Mouse (Mus musculus) kidney, postnatal 0 days (tissue): ENCODE measurements around the gene Ccsap. TPM values are rescaled to one million over a fixed set of nuclear protein-coding genes. Genes with fewer than 3 reads are reported as not detected.
"Not testable (repeated sequence)": the region's sequence is repeated elsewhere in the genome, so short reads cannot be mapped to it uniquely, and the experiment has no call there.

Experiments used
- ATAC-seq: fragments of 200-750 bp; cut with Nextera tagmentation; replicated peaks from 2 replicates; pipeline ENCODE4 v1.8.0; 2017; ENCODE audit warnings: low read depth, moderate number of reproducible peaks, moderate TSS enrichment, moderate library complexity; ENCODE audit not compliant: low FRiP score
- DNase-seq: peaks from one replicate; pipeline ENCODE4 v3.0.0-alpha.2; 2016; ENCODE audit warnings: low spot score
- H3K27ac ChIP-seq: fragments of 300-500 bp; sonication (generic); 2 replicates; pipeline ENCODE4 v1.5.1; 2014; ENCODE audit warnings: mild to moderate bottlenecking
- H3K27me3 ChIP-seq: fragments of 300-500 bp; sonication (generic); 2 replicates; pipeline ENCODE4 v1.6.1; 2014; ENCODE audit warnings: low read length, mixed read lengths; ENCODE audit not compliant: insufficient read depth
- H3K36me3 ChIP-seq: fragments of 300-500 bp; sonication (generic); 2 replicates; pipeline ENCODE4 v1.6.1; 2014; ENCODE audit warnings: low read length, mixed read lengths; ENCODE audit not compliant: insufficient read depth
- H3K4me1 ChIP-seq: fragments of 300-500 bp; sonication (generic); replicated peaks from 2 replicates; pipeline ENCODE4 v1.6.1; 2014; ENCODE audit warnings: antibody characterized with exemption, low read length, mixed read lengths; ENCODE audit not compliant: insufficient read depth
- H3K4me2 ChIP-seq: fragments of 300-500 bp; sonication (generic); 2 replicates; pipeline ENCODE4 v1.6.1; 2014; ENCODE audit warnings: mild to moderate bottlenecking, low read length, moderate library complexity, mixed read lengths
- H3K4me3 ChIP-seq: fragments of 300-500 bp; sonication (generic); replicated peaks from 2 replicates; pipeline ENCODE4 v1.5.1; 2014; ENCODE audit warnings: low read depth, low read length
- H3K9ac ChIP-seq: fragments of 300-500 bp; sonication (generic); 2 replicates; pipeline ENCODE4 v1.6.1; 2014; ENCODE audit warnings: low read depth, low read length
- H3K9me3 ChIP-seq: fragments of 300-500 bp; sonication (generic); replicated peaks from 2 replicates; pipeline ENCODE4 v1.6.1; 2016; ENCODE audit warnings: low read length, inconsistent platforms, mixed read lengths
- CTCF ChIP-seq: IDR thresholded peaks from 2 replicates; pipeline ENCODE4 v1.5.1; 2016; ENCODE audit warnings: antibody characterized with exemption, low read depth, mild to moderate bottlenecking, moderate library complexity
- WGBS: fragments of 180-500 bp; shearing (Covaris S2); extraction: QIAGEN DNeasy Blood & Tissue Kit; methylation state at CpG from one replicate; pipeline ENCODE4 v1.1.7; 2014; 5-methylcytosine and 5-hydroxymethylcytosine counted together
- polyA plus RNA-seq: library from polyadenylated mRNA; unstranded; fragments of >200 nt; fragmentation: Nextera tagmentation; extraction: Ambion mirVana; gene quantifications from 2 replicates; pipeline ENCODE4 v1.2.1, GENCODE M21; 2015

Gene Ccsap
- polyA plus RNA-seq, 1 experiment from 2014 or later: 1.8 TPM

GRCm38 (mm10) chr8:123812227-123812626 is 47.8 kb downstream of the Ccsap start:
- no peak overlapping the region for H3K27ac ChIP-seq
- peaks cover 6% of the 10 kb centered on the region for H3K4me1 ChIP-seq
- DNase-seq: no peak
- WGBS: 86% methylated on average over 5 of the region's 5 CpGs
- H3K27me3 ChIP-seq: no peaks in the 10 kb centered on the region
- H3K36me3 ChIP-seq: no peaks in the 10 kb centered on the region
- no peak overlapping the region for H3K4me2 ChIP-seq
- H3K9ac ChIP-seq: no peak overlapping the region
- TF ChIP-seq CTCF: no peak
- no peaks in the 10 kb centered on the region for H3K9me3 ChIP-seq
- ATAC-seq: no peak
- no peak overlapping the region for H3K4me3 ChIP-seq

- WGBS: 86% methylated on average over 4 of the region's 4 CpGs
- ATAC-seq, H3K27ac ChIP-seq, H3K4me2 ChIP-seq, H3K36me3 ChIP-seq, DNase-seq, H3K4me3 ChIP-seq, H3K9ac ChIP-seq, H3K27me3 ChIP-seq, H3K9me3 ChIP-seq: not testable (repeated sequence)
- H3K4me1 ChIP-seq: peaks cover 14% of the 10 kb centered on the region
Measured at GRCm38 (mm10) chr8:123809342-123809741, 50.7 kb downstream of the Ccsap start.

GRCm38 (mm10) chr8:123808671-123809070 is 51.3 kb downstream of the Ccsap start:
- H3K36me3 ChIP-seq: no peaks in the 10 kb centered on the region
- 81% methylated on average over 7 of the region's 7 CpGs for WGBS
- no peak overlapping the region for H3K4me2 ChIP-seq
- no peak overlapping the region for H3K4me3 ChIP-seq
- ATAC-seq (no peak), DNase-seq (no peak)
- no peak overlapping the region for H3K27ac ChIP-seq
- no peaks in the 10 kb centered on the region for H3K9me3 ChIP-seq
- no peaks in the 10 kb centered on the region for H3K27me3 ChIP-seq
- H3K9ac ChIP-seq: no peak overlapping the region
- no peak for TF ChIP-seq CTCF
- H3K4me1 ChIP-seq: peaks cover 14% of the 10 kb centered on the region

- H3K4me3 ChIP-seq: no peak overlapping the region
- 69% methylated on average over 6 of the region's 6 CpGs for WGBS
- H3K27ac ChIP-seq: 0 out of 2 replicates have a peak overlapping the region, but pooled peaks have one; percentile 72
Measured at GRCm38 (mm10) chr8:123807852-123808573, 52.0 kb downstream of the Ccsap start.

GRCm38 (mm10) chr8:123807024-123807431 is 53.0 kb downstream of the Ccsap start:
- H3K9ac ChIP-seq: peak overlapping the region; percentile 35; the same call in 1 of the 2 replicates
- peak; percentile 40 for DNase-seq
- peak; percentile 58; the same call in 1 of the 2 replicates for ATAC-seq
- peak overlapping the region; percentile 85 for H3K4me3 ChIP-seq
- H3K36me3 ChIP-seq: no peaks in the 10 kb centered on the region
- peak; percentile 17; the same call in 1 of the 2 replicates for TF ChIP-seq CTCF
- 7% methylated on average over 14 of the region's 14 CpGs for WGBS
- H3K9me3 ChIP-seq: no peaks in the 10 kb centered on the region
- H3K4me1 ChIP-seq: peaks cover 14% of the 10 kb centered on the region
- 0 out of 2 replicates have a peak overlapping the region, but pooled peaks have one; percentile 72 for H3K27ac ChIP-seq
- H3K27me3 ChIP-seq: no peaks in the 10 kb centered on the region
- H3K4me2 ChIP-seq: peak overlapping the region; percentile 76

More at GRCm38 (mm10) chr8:123807852-123808573, 52.0 kb downstream of the Ccsap start:
- Histone ChIP-seq H3K27me3 (no peaks in the 10 kb centered on the region), H3K9me3 (no peaks in the 10 kb centered on the region), H3K4me2 (peak overlapping the region; percentile 76), H3K4me1 (peaks cover 14% of the 10 kb centered on the region), H3K9ac (0 out of 2 replicates have a peak overlapping the region, but pooled peaks have one; percentile 35), H3K36me3 (no peaks in the 10 kb centered on the region)
- DNase-seq: no peak
- TF ChIP-seq CTCF: no peak
- ATAC-seq: no peak

- 5% methylated on average over 12 of the region's 12 CpGs for WGBS
- DNase-seq: no peak
- no peak for ATAC-seq
- Histone ChIP-seq H3K4me2 (peak overlapping the region; percentile 76), H3K27me3 (no peaks in the 10 kb centered on the region), H3K9ac (peak overlapping the region; percentile 78), H3K27ac (peak overlapping the region; percentile 72), H3K4me1 (peaks cover 14% of the 10 kb centered on the region), H3K9me3 (no peaks in the 10 kb centered on the region), H3K36me3 (no peaks in the 10 kb centered on the region), H3K4me3 (peak overlapping the region; percentile 85)
- no peak for TF ChIP-seq CTCF
Measured at GRCm38 (mm10) chr8:123806374-123806935, 53.6 kb downstream of the Ccsap start.
